Mouse (Mus musculus): ENCODE measurements at regions not wholly inside any gene's neighbourhood (a gene's known extent, or its start where the extent isn't known, plus 50 kb on each side); places are given as distances from the start of the nearest gene placed in this dataset.

- TF ChIP-seq CTCF (IDR thresholded peaks at IDR 0.05; ENCODE audit: low read depth, low read length) (no peak), POLR2A (IDR thresholded peaks at IDR 0.05; ENCODE audit: extremely low read depth, insufficient read depth, low read length) (no peak)
These were observed 112.2 kb upstream of the Npvf start for GRCm38 (mm10) chr6:50766442-50766915.
